Mouse (Mus musculus): ENCODE measurements around the gene Lrmp. TPM values are rescaled to one million over a fixed set of nuclear protein-coding genes. Genes with fewer than 3 reads are reported as not detected.
A peak's percentile ranks its signal among the peaks of the same experiment; 100 is the strongest.
"Not testable (repeated sequence)": the region's sequence is repeated elsewhere in the genome, so short reads cannot be mapped to it uniquely, and the experiment has no call there.

Gene Lrmp
- total RNA-seq, 2 experiments from 2014 or later: 42.1 to 93.6 TPM

DNA sequence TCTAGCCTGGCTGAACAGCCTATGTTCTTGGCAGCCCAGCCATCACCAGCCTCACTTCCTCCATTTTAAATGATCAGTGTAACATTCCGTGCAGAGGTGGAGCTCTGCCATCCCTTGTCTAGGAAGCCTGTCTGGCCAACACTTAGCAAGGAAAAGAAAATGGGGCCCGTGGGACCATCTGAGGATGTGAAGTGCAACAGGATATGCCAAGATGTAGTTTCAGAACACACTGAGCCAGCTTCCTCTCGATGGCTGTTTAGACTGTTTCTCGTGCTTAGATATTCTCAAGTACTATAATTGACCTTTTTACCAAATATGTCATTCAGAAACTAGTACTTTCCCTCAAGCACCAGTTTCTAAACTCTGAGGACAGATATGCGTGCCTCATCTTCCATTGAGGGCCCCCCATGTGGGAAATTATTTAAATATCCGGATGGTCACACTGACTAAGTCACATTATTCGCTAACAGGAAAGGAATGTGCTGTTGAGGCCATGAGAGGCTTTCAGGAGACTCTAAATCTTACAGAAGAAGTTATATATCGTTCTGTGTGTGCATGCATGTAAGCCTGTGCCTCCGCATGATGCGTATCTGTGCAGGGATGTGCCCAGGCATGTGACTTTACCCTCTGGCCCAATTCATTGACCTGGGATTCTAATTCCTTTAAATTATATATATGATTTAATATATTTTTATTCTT is 11.1 kb upstream of the Lrmp start:
- ATAC-seq (replicated peaks; ENCODE audit: poor library complexity): no peak

DNA sequence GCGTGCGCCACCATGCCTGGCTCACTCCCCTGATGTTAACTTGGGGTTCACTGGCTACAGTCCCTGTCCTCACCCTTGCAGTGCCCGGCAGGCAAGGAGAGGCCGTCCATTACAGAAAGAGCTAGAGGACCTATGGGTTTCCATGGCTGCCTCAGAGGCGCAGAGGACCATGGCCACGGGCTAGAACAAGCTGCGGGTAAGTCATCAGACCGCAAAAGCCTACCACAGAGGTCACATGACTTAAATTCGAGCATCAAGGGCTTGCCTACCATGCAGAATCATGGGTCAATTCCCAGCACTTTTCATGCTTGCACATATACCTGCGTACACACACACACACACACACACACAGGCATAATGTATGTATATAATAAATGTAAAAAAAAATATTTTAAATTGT is 10.0 kb upstream of the Lrmp start:
- ATAC-seq (replicated peaks; ENCODE audit: poor library complexity): no peak

DNA sequence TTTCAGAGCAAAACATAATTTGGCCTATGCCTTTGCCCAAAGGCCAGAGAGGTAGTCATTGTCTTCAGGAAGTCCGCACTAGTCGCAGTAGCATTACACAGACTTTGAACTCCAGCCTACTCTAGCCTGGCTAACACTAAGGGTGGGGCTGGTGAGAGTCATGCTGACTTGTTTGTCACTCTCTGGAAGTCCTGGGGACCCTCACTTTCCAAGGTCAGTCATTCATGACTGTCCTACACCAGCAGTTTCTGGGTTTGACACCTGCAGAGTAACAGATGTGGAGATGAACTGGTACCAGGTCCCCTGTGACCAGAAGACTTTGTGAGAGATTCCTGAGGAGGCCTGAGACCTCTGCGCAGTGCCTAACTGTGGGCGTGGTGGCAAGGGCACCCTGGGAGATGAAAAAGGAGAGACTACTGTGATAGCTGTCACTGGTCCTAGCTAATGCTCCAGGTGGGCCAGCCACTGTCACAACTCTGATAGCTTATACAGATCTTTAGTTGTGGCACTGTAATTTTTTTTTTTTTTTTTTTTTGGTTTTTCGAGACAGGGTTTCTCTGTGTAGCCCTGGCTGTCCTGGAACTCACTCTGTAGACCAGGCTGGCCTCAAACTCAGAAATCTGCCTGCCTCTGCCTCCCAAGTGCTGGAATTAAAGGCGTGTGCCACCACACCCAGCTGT is 9.2 kb upstream of the Lrmp start:
- no peak for ATAC-seq (replicated peaks; ENCODE audit: poor library complexity)

DNA sequence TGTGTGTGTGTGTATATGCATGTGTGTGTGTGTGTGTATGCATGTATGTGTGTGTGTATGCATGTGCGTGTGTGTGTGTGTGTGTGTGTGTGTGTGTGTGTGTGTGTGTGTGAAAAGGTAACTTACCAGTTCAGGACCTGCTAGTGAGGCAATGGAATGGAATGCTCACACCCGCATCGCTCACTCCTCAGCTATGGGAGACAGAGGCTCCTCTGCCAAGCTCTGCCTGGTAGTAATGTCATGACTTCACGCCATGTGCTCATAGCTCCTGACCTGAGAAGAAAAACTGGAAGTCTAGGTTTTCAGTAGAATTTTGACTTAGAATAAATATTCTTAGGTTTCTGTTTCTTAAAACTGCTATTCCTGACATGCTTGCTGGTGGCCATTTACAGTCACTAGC is 4.7 kb upstream of the Lrmp start:
- ATAC-seq (replicated peaks; ENCODE audit: poor library complexity): no peak

DNA sequence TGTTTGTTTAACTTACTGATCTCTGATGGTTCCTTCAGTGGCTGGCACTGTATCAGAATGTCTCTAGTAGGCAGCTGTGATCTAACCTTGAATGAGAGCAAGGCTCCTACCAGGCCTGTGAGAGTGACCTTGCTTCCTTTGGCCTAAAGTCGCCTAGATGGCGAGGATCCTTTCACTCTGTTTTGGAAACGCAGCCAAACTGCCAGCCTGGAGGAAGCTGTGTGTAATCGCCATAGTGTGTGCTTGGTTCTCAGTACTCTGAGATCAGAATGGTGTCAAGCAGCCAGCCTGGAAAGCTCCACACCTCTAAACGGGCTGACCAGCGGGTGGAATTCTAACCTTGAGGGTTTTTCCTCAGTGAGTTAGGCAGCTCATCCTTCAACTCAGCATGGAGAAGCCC is 2.6 kb upstream of the Lrmp start:
- ATAC-seq (replicated peaks; ENCODE audit: poor library complexity): no peak

DNA sequence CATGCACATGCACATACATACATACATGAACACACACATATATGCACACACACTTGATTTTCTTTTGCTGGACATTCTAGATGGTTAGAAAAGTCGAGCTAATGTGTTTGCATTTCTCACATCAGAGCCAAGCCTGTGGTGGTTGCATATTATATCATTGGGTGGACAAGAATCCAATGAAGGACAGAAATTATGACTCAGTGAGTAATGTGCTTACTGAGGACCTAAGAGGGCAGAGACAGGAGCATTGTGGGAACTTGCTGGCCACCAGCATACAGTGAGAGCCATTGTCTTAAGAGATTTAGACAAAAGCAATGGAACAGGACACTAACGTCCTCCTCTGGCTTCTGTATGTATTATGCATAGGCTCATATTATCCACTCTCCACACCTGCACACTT is 892 bp upstream of the Lrmp start:
- ATAC-seq (replicated peaks; ENCODE audit: poor library complexity): no peak

DNA sequence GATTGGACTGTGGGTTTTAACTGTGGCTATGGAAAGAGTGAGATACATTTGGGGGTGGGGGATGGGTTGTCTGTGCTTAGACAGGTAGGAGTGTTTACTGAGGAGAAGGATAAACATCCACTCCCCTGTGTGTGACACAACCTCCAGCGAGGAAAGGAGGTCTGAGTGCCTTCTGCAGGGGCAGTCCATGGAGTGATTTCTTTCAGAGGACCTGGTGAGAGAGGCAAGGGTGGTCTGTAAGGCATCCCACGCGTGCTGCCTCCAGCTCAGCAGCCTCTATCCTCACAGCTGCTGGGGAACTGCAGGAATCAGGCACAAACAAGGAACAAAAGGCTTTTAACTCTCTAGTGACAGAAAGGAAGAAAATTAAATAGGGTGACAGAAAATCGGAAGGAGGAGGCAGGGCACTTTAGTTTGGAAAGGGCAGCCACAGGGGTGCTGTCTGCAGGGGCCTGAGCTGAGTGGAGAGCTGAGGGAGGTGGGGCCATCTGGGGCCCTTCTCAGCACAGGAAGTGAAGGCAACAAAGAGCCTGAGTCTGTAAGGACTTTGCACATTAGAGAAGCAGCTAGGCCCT is 732 bp downstream of the Lrmp start:
- no peak for ATAC-seq (replicated peaks; ENCODE audit: poor library complexity)

DNA sequence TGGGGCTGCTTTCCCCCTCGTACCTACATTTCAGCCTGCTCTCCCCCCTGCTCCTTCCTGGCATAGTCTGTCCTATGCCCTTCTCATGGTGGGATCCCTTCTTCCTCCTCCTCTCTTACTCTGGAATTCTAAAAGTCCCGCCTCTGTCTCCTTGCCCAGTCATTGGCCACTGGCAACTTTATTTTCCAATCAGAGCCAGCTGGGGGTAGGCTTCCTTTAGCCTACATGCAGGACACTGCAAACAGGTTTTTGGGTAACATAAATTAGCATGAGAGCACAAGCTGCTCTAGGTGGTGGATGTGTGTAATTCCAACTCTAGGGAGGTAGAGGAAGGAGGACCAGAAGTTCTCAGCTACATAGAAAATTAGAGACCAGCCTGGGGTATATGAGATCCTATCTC is 4.6 kb downstream of the Lrmp start:
- no peak for ATAC-seq (replicated peaks; ENCODE audit: poor library complexity)

DNA sequence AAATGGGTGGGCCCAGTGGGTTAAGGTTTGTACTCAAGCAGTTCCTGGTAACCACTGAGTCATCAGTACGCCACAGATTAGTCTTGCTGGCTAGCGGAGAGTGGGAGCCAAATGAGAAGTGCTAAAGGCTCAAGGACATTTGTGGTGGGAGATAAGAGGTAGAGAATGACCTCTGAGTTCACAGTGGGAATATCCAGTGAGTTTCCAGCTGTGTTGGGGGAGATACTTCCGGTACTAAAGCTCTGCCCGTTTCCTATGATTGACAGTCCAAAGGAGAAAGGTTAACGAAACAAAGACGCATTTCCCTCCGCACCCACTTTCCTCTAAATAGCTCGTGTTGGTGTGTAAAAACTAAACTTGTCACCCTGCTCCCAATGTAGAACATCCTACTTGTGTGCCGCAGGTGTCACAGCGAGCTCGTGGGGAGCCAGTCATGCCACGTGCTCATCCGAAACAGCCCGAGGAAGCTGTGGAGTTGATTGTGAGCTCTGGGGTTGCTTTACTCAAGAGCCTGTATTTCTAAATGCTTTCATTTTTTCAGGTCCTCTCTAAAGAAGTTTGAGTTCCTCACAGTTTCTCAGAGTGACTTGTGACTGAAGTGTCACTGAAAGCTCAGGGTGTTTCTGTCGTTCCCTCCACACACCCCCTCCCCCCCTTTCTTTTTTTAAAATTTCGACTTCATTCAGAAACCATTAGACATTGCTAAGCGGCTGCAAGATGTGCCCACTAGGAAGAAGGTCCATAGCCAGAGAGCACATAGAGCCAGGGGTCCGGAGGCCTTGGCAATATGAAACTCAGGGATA is 5.5 kb downstream of the Lrmp start:
- peak; percentile 13 for ATAC-seq (replicated peaks; ENCODE audit: poor library complexity)

DNA sequence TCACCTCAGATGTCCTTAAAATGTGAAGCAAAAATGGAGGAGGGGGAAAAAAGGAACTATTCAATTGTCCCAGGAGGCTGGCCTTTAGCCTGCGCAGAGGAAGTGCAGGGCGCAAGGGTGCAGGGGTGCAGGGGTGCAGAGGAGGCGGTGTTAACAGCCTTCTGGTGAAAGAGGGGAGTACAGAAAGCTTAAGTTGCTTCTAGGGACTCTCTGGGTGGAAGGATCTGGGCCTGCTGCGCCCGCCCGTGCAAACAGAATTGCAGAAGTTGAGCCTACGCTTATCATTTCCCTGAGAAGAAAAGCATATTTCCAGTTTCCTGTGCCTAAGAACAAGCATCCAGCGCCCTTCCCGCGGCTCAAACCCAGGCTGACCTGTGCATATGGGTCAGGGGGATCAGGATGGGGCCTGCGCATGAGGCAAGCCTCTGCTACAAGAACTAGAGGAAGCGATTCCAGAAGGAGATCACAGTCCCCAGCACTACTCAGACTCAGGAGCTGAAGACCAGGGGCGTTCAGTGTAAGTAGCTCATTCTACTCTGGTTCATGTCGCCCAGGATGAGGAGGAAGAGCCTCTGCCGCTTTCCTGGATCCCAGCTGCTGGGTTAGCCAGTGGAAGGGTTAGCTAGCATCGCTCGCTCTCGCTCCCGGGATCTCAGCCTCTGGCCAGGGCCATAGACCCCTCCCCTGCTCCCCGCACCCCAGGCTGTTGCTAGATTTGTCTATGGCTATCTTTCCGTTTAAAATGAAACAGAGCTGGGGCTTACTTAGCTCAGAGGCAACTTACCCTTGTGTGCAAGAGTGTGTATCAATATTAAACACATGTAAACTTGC is 6.4 kb downstream of the Lrmp start:
- ATAC-seq (replicated peaks; ENCODE audit: poor library complexity): peak; percentile 69

DNA sequence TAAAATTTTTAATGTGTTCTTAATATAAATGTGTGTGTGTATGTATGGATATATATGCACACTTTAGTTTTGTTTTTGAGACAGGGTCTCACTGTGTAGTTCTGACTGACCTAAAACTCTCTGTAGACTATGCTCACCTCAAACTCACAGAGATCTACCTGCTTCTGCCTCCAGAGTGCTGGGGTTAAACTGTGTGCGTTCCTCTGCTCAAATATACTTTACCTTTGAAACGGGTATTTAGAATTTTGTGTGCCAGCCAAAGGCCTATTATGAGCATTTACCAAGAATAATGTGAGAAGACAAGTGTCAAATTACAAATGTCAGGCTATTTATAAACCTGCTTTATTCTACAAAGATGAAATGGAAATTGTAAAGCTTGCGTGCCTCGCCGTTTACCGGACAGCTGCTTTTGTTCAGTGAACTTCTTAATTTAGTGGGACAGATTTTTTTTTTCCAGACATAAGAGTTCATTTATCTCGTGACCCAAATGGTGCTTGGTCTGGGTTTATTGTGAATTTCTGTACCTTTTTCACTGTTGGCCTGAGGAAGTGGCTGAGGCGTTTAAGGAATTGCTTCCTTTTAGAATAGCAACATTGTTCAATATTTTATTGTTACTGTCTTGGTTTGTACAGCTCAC is 7.1 kb downstream of the Lrmp start:
- ATAC-seq (replicated peaks; ENCODE audit: poor library complexity): no peak

DNA sequence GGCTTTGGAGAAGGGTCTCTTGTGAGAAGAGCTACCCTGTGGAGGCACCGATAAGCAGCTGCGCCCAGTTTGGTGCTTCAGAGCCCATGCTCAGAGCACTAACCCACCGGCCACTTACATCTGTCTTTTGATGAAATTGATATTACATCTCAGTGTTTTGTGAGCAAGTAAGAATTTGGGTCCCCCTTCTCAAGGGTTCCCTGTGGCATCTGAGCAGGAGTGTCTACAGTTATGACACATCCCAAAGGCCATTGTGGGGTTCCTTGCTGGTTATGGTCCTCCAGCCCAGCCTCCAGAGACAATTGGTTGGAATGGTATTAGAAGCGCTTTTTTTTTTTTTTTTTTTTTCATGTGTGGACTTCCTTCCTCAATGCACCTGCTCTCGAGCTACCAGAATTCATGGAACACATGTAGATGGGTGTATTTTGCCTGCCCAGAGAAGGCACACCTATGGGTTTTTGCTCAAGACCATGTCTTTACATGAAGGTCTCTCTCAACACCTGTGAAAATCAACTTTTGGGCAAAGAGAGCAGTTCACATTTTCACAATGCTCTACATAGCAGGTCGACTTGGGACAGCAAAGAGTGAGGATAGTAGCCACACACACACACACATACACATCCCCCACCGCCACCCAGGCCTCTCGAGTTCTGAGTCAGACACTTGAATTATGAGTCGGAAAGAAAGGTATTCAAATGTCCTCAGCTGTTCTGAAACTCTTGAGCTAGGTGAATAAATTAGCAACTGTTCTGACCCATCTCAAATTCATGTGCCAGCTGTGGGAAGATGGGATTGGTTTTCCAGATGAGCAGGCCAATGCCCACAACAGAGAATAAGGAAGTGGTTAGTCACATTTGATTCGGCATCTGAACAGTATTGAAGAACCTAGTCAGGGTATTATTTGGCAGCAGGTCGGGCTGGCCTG is 7.9 kb downstream of the Lrmp start:
- ATAC-seq (replicated peaks; ENCODE audit: poor library complexity): 0 out of 2 replicates have a peak, but pooled peaks have one; percentile 5

DNA sequence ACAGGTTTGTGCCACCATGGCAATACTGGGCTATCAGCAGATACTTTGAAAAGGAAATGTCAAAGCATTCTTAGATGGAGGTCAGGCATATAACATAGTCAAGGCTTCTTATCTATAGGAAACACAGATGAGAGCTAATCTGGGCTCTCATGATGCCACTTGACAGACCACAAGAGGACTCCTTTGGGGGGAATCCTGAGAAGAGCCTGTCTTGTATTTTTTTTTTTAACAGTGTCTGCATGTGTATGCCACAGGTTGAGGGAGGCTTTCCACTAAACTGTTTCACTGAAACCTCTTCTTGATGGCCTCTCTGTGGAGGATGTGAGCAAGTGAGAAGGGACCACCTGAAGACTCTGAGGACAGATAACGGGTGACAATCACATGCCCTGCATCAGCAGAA is 9.2 kb downstream of the Lrmp start:
- peak; percentile 39 for ATAC-seq (replicated peaks; ENCODE audit: poor library complexity)

DNA sequence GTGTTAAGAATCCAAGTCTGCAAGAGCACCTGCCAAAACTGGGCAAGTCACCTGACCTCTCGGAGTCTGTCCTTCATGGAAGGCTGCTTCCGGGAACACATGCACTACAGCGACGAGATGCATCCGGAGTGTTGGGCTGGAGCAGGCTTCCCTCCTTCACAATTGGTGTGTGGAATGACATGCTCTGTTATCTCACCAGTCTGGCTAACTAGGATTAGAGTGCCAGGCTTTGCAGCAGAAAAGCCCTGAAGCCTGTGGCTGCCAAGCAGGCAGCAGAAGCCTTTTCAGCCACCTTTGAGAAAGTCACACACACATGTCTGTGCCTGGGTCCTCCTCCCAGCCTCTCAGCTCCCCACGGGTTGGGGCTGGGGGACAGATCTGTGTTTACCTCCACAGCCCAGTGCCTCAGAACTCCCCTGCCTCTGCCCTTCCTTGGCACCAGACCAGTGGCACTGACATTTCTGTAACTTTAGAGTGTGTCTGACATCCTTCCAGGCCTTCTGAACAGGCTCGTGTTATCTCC is 10.2 kb downstream of the Lrmp start:
- no peak for ATAC-seq (replicated peaks; ENCODE audit: poor library complexity)

DNA sequence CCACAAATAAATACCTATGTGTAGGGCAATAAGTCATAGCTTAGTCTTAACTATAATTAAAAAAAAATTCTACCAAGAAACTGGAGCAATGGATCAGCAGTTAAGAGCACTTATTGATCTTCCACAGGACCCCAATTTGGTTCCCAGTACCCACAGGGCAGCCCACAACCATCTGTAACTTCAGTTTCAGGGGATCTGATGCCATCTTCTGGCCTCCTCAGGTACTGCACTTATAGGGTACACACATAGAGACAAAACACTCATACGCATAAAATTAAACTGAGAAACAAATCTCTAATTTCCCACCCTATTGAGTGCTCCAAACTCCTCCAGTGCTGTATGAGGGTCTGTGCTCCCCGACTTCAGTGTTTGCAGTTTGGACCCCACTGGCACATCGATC is 12.2 kb downstream of the Lrmp start:
- ATAC-seq (replicated peaks; ENCODE audit: poor library complexity): no peak

DNA sequence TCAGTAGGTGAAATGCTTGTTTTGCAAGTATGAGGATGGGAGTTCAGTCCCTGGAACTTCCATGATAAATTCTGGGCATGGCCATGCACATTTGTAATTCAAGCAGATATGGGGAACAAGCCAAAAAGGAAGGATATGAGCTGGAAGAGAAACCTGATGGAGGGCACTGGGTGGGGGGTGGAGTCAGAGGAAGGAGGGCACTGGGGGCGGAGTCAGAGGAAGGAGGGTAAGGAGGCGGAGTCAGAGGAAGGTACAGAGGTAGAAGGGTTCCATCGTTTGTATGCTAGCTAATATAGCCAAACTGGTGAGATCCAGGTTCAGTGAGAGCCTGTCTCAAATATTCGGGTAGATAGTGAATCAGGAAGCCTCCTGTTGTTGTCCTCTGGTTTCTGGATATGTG is 14.1 kb downstream of the Lrmp start:
- peak; percentile 45 for ATAC-seq (replicated peaks; ENCODE audit: poor library complexity)

DNA sequence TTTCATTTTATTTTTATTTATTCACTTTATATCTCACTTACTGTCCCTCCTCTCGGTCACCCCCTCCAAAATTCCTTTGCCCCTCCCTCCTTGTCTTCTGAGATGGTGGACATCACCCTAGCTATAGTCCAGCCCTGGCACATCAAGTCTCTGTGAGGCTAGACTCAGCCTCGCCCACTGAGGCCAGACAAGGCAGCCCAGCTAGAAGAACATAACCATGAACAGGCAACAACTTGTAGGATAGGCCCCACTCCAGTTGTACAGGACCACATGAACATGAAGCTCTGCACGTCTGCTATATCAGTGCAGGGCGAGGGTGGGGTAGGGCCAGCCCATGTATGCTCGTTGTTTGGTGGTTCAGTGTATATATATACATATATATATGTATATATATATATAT is 16.5 kb downstream of the Lrmp start:
- ATAC-seq (replicated peaks; ENCODE audit: poor library complexity): no peak

DNA sequence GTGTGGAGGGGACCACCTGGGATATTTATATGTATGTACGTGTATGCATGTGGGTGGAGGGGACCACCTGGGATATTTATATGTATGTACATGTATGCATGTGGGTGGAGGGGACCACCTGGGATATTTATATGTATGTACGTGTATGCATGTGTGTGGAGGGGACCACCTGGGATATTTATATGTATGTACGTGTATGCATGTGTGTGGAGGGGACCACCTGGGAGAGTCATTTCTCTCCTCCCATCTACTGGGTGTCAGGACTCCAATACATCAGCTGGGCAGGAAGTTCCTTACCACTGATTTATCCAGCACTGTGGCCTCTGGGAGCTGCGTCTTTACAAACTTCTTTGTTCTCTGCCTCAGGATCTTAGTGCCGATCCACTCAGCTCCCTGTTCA is 17.5 kb downstream of the Lrmp start:
- ATAC-seq (replicated peaks; ENCODE audit: poor library complexity): not testable (repeated sequence)

DNA sequence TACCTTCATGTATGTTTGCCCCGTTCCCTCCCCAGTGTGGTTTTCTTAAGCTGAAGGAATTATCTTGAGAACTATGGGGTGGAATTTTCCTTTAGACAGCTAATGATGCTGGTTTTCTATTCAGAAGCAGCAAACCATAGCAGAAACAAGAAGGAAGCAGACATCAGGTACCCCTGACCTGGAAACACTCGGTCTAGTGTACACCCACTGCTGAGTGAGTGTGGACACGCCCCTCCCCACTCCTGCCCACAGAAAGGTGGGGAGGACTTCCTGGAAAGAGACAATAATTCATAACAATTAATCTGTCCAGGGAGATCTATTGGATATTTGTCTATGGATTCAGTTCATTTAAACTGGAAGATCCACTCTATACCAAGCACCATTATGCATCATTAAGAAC is 19.8 kb downstream of the Lrmp start:
- ATAC-seq (replicated peaks; ENCODE audit: poor library complexity): no peak
